Mouse (Mus musculus) 3T3-L1 (cell line): ENCODE measurements around the gene Vmn1r87.
"Not testable (repeated sequence)": the region's sequence is repeated elsewhere in the genome, so short reads cannot be mapped to it uniquely, and the experiment has no call there.

Source experiments
- DNase-seq: peaks from one replicate; pipeline ENCODE4 v3.0.0-alpha.2; 2015; ENCODE audit warnings: low read depth, low spot score

The Vmn1r87 gene

GRCm38 (mm10) chr7:13140057-13140456, at the start of gene Vmn1r87:
Gene Vmn1r87 (minus strand): TSS chr7:13140157.
- no peak for DNase-seq

GRCm38 (mm10) chr7:13159268-13159667, 19.3 kb upstream of the Vmn1r87 start, which contains the start of gene Vmn1r88:
Gene Vmn1r88 (plus strand): TSS chr7:13159568.
- DNase-seq, result no peak

GRCm38 (mm10) chr7:13137340-13137739, 2.6 kb downstream of the Vmn1r87 start:
- DNase-seq, result no peak

- peak; percentile 76 for DNase-seq
Measured at GRCm38 (mm10) chr7:13131856-13132255, 8.1 kb downstream of the Vmn1r87 start.

GRCm38 (mm10) chr7:13123554-13124153, 16.3 kb downstream of the Vmn1r87 start:
- DNase-seq, result not testable (repeated sequence)

GRCm38 (mm10) chr7:13119817-13120216, 20.1 kb downstream of the Vmn1r87 start, which contains the start of gene Vmn1r86:
Gene Vmn1r86 (minus strand): TSS chr7:13119917.
- no peak for DNase-seq

- no peak for DNase-seq
Measured at GRCm38 (mm10) chr7:13095073-13095472, 44.9 kb downstream of the Vmn1r87 start, which contains the start of gene Vmn1r85. Gene Vmn1r85 (minus strand): TSS chr7:13095173.
